Mouse (Mus musculus) spleen, adult 2 months (tissue): ENCODE results near the gene Sclt1.

ENCODE experiments used
- CTCF ChIP-seq: fragments of 200-500 bp; IDR thresholded peaks from 2 replicates; pipeline ENCODE4 v1.5.1; 2011; ENCODE audit warnings: mild to moderate bottlenecking, inconsistent platforms; ENCODE audit not compliant: insufficient read depth, insufficient read length, insufficient replicate concordance; ENCODE audit errors: extremely low read depth
- POLR2A ChIP-seq: fragments of 200-500 bp; IDR thresholded peaks from 2 replicates; pipeline ENCODE4 v1.6.1; 2011; ENCODE audit warnings: low read depth, low read length, inconsistent platforms

DNA sequence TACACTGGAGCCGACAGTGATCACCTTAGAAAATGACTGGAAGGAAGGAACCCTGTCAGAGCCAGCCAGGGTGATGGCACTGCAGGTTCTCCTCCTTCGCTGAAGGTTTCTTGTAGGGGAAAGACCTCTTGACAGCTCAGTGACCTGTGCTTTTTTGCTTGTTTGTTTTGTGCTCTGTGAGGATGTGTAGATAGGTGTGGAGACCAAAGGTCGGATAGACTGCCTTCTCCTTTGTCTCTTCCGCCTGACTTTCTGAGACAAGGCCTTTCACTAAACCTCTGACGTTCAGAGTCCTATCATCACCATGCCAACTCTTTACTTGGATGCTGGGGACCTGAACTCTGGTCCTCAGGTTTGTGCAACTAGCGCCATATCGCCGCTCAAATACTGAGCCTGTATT lies 153.8 kb downstream of the Sclt1 start:
- TF ChIP-seq CTCF (no peak), POLR2A (no peak)
